Mouse (Mus musculus) megakaryocyte-erythroid progenitor cell, adult 5-6 weeks (primary cell): ENCODE measurements around the gene Tmem11. TPM values are rescaled to one million over a fixed set of nuclear protein-coding genes. Genes with fewer than 3 reads are reported as not detected.

ENCODE experiments used
- ATAC-seq: replicated peaks from 2 replicates; pipeline ENCODE4 v1.8.0; 2016; ENCODE audit warnings: mild to moderate bottlenecking, inconsistent platforms; ENCODE audit not compliant: severe bottlenecking, poor library complexity, low FRiP score, low TSS enrichment
- total RNA-seq, 2 experiments: library from RNA; stranded (forward) in 1 of 2; stranded (reverse) in 1 of 2; fragments of 200-1000, 215-1000 nt in 1 of 2; fragments of >200 nt in 1 of 2; fragmentation: Nextera tagmentation in 1 of 2; gene quantifications; 2 replicates each; pipeline ENCODE4 v1.2.3; 2014 to 2017

Gene Tmem11
- total RNA-seq (2014; fragmentation: Nextera tagmentation) = 33.3 and 41.4 TPM in 2 replicates
- total RNA-seq (2017) = 78.6 and 101 TPM in 2 replicates

DNA sequence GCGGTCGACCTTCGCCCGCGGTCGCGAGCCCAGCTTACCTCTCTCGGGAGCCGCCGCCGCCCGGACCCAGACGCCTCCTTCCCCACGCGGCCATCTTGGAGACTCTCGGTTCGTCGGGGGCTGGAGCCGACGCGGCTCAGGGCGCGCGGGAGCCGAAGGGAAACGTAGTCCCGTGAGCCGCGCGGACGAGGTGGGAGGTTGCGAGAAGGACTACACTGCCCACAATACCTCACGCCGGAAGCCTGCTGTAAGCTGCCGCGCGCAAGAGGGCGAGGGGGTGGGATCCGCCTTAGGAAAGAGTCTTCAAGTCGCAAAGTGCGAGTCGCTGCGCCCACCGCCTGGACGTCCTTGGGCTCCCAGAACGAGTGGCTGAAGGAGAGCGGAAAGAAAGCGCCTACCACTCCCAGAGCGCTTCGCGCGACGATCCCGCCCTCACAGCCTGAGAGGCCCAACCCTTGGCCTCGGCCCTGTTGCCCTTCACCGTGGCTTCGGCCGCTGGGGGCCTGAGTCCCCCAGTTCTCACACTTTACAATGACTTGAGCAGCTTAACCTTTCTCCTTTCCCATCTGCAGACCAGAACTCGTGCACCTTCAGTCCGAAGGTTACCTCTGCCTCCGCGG is at the start of gene Tmem11:
Gene Tmem11 (minus strand): TSS at position 598 of the 620 bp plus-strand sequence.
- ATAC-seq = peak; percentile 92

GRCm38 (mm10) chr11:60927264-60927663 is 48.2 kb upstream of the Tmem11 start:
- peak; percentile 62 for ATAC-seq

DNA sequence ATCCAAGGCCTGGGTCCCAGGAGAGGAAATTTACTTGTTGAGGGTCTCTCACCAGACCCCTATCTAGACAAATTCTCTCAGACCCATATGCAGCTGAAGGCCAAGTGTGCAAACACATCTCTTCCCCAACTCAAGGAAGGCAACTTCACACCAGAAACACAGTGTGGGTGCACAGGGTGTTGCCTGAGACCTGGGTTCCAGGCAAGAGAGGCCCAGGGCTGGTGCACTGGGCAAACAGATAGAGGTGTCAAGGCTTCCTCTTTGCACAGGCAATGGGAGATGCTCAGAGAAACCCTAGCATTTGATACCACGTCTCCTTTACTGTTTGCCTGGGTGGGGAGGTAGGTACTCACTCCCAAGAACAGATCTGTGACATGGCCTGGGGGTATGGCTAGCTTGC is 45.9 kb upstream of the Tmem11 start:
- no peak for ATAC-seq

GRCm38 (mm10) chr11:60924498-60924897 is 45.4 kb upstream of the Tmem11 start:
- peak; percentile 94 for ATAC-seq

DNA sequence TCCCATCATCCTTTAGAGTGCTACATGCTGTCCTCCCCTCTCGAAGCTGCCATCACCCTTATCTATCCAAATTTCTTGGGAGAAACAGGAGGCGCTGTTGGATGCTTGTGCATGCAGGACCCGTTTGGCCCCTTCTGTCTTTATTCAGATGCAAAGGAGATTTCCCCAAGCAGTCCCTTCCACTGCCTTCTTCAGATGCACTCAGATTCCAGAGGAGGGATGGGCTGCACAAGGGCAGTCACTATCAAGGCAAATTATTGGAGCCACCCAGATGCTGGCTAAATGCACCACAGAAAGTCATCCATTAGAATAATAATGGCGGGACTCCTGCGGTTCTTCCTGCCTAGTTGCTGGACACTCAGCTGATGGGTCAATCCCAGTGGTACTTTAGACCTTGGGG is 43.9 kb upstream of the Tmem11 start:
- ATAC-seq = no peak

DNA sequence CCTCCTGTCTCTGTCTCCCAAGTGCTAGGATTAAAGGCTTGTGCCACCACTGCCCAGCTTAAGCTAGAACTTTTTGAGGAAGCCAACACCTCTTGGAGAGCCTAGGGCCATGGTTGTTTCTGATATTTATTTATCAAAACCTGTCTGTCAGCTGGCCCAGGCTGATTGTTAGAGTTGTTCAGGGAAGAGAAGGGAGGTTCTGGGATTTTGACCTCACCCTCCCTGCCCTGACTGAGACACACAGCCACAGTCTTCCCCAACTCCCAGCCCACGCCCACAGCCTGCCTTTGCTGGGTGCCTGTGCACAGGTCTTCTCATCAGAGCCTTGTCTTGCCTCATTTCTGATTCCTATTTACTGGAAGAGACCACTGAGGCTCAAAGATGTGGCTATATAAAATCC is 43.1 kb upstream of the Tmem11 start:
- no peak for ATAC-seq

GRCm38 (mm10) chr11:60920021-60920420 is 40.9 kb upstream of the Tmem11 start:
- ATAC-seq = peak; percentile 48

- no peak for ATAC-seq
Measured at GRCm38 (mm10) chr11:60915201-60915600, 36.1 kb upstream of the Tmem11 start.

- no peak for ATAC-seq
Measured at GRCm38 (mm10) chr11:60914491-60914890, 35.4 kb upstream of the Tmem11 start, which contains the start of gene Natd1. Gene Natd1, minus strand, starts transcription at chr11:60914750.

DNA sequence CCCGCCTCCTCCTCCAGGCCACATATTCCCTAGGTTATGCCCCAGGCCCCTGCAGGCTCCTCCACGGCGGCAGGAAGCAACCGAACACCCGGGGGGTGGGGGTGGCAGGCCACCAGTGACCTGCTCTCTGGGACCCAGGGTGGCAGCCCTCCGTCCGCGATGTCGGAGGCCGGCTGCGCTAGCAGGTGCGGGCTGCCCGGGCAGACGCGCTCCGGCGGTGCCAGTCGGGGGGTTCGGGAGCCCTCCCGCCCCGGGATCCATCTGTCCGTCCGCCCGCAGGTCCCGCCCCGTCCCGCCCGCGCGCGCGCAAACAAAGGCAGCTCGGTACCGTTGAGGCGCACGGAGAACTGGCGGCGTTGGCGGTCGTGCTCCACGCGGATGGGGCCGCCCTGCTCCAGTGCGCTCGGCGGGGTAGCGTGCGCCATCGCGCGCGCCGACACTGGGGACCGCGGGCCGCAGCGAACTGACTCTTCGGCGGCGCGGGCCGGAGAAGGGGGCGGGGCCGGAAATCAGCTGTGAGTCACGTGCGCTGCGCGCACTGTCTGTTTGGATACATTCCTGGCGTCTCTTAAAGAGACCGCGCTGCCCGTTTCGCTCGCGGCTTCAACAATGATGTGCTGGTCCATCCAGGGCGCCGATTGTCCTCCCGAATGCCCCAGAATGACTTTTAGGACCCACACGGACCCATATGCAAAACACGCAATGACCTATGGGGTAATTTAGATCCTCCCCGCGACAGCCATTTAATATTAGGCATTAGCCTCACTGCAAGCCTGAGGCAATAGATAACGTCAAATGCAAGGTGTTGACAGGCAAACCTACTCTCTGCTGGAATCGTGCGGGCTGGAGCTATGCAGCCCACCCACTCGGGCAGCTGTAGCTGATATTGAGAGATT is 34.5 kb upstream of the Tmem11 start:
- ATAC-seq = peak; percentile 86

- ATAC-seq = no peak
Measured at GRCm38 (mm10) chr11:60912525-60912973, 33.5 kb upstream of the Tmem11 start.

DNA sequence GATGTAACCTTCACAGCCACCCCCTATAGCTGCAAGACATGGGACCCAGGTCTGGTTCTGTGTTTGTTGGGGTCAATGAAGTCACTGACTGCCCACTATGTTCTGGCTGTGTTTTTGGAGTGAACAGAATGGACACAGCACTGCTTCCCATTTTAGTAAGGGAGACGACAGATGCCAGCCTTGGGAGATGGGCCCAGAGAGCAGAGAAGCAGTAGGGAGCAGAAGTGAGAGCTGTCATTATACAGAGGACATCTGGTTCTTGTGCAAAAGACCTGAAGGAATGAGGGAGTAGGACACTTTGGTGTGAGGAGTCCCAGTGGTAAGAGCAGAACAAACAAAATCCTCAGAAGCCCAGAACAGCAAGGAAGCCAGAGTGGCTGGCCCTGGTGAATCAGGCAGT is 30.6 kb upstream of the Tmem11 start:
- ATAC-seq = no peak

- ATAC-seq = no peak
Measured at GRCm38 (mm10) chr11:60908073-60908472, 29.0 kb upstream of the Tmem11 start.

DNA sequence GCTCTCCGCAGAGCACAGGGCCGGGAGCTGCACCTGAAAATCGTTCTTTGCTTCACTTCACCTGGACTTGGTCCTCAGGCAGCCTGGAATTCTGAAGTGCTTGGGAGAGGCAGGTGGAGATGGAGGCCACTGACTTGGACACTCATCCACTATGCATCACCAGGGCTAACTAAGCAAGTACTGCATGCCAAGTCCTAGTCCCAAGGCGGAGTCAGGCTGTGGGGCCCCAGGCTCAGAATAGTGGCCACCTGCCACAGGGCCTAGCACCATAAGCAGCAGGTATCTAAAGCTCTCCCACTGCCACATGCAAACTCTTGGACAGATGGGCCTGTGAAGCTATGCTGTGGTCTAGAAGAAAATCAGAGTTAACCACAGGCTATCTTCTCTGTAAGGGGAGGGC is 27.4 kb upstream of the Tmem11 start:
- ATAC-seq = no peak

GRCm38 (mm10) chr11:60905407-60906120 is 26.5 kb upstream of the Tmem11 start:
- ATAC-seq = no peak

DNA sequence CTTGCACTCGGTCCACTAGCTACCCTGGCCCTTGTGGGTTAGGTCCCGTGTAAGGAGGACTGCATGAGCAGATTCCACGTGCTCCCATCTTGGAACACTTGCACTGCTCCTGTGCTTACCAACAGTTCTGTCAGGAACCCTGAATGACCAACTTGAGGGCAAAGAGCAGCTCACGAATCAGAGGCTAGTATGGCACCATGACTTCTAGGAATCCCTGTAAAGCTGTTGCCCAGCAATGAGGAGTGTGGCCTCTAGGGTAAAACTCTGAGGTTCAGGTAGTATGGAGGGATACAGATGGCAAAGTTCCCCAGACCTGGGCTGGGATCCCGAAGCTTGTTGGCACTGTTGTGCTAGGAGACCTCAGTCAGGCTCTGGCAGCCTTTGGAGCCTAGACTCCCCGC is 24.6 kb upstream of the Tmem11 start:
- ATAC-seq = no peak

GRCm38 (mm10) chr11:60902486-60902885 is 23.4 kb upstream of the Tmem11 start:
- no peak for ATAC-seq

DNA sequence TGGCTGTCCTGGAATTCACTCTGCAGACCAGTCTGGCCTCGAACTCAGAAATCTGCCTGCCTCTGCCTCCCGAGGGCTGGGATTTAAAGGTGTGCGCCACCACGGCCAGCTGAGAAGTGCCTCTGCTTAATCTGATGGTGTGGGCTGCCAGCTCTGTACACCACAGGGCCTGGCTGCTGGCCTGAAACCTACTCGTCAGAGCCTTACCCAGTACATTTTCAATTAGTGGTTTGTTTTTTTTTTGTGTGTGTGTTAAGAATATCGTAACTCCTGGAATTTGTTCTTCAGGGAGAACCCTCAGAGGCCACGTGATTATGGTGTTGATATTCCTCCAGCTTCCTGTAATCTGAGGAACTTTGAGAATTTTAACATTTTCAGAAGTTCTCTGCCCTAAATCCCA is 22.9 kb upstream of the Tmem11 start:
- ATAC-seq = no peak

GRCm38 (mm10) chr11:60895915-60896314 is 16.8 kb upstream of the Tmem11 start:
- no peak for ATAC-seq

DNA sequence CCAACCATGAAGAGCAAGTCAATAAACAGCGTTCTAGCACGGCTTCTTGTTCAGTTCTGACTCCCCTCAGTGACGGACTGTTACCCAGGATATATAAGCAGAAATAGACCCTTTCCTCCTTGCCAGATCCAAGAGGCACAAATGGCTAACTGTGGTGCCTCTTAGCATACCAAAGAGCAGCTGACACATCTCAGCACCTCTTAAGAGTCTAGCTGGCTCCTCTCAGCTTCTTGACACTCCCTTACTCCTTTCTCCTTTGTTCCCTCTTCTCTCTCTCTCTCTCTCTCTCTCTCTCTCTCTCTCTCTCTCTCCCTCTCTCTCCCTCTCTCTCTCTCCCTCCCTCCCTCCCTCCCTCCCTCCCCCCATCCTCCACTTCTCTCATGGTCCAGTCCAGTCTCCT is 11.7 kb upstream of the Tmem11 start:
- ATAC-seq = no peak
